Mouse (Mus musculus) heart, adult 2 months (tissue): Measurements from ENCODE around the gene Zan. TPM values are rescaled to one million over a fixed set of nuclear protein-coding genes. Genes with fewer than 3 reads are reported as not detected.

Experiments
- DNase-seq, 2 experiments: peaks; one replicate each; pipeline ENCODE4 v3.0.0; 2021
- H3K27ac ChIP-seq: fragments of 200-600 bp; 2 replicates; pipeline ENCODE4 v1.8.1; 2022
- H3K27me3 ChIP-seq: fragments of 200-500 bp; 2 replicates; pipeline ENCODE4 v1.6.1; 2012; ENCODE audit warnings: mild to moderate bottlenecking, low read length, inconsistent platforms, mixed read lengths; ENCODE audit not compliant: control insufficient read depth, insufficient read depth
- H3K36me3 ChIP-seq: fragments of 200-500 bp; 2 replicates; pipeline ENCODE4 v1.6.1; 2012; ENCODE audit warnings: low read length, inconsistent platforms; ENCODE audit not compliant: control insufficient read depth, insufficient read depth
- H3K4me1 ChIP-seq: fragments of 200-500 bp; 2 replicates; pipeline ENCODE4 v1.6.1; 2011; ENCODE audit warnings: low read length; ENCODE audit not compliant: control insufficient read depth, insufficient read depth
- H3K4me3 ChIP-seq: fragments of 200-600 bp; 2 replicates; pipeline ENCODE4 v1.8.1; 2022
- H3K79me2 ChIP-seq: fragments of 200-500 bp; replicated peaks from 2 replicates; pipeline ENCODE4 v1.6.1; 2012; ENCODE audit warnings: mild to moderate bottlenecking, inconsistent platforms, low read length, moderate library complexity, mixed read lengths; ENCODE audit not compliant: control insufficient read depth, insufficient read depth
- H3K9ac ChIP-seq: fragments of 200-500 bp; 2 replicates; pipeline ENCODE4 v1.6.1; 2012; ENCODE audit warnings: low read depth, mild to moderate bottlenecking, control low read depth, inconsistent platforms, low read length, mixed read lengths
- CTCF ChIP-seq: fragments of 200-600 bp; IDR thresholded peaks from 2 replicates; pipeline ENCODE4 v1.8.1; 2022; ENCODE audit warnings: antibody characterized with exemption, mild to moderate bottlenecking, moderate library complexity
- EP300 ChIP-seq: fragments of 200-500 bp; IDR thresholded peaks from 2 replicates; pipeline ENCODE4 v1.6.1; 2011; ENCODE audit warnings: low read depth, low read length, control low read depth; ENCODE audit not compliant: insufficient read depth
- POLR2A ChIP-seq: fragments of 200-500 bp; IDR thresholded peaks from 2 replicates; pipeline ENCODE4 v1.6.1; 2011; ENCODE audit warnings: mild to moderate bottlenecking, low read depth, low read length, control low read depth; ENCODE audit not compliant: insufficient read depth
- WGBS: fragments of 180-500 bp; shearing (Covaris S2); methylation state at CpG from one replicate; pipeline ENCODE4 v1.1.7; 2018; 5-methylcytosine and 5-hydroxymethylcytosine counted together
- intact Hi-C: fragments of 180-260 bp; cut with DNase I; formaldehyde crosslinking; loops from one replicate; pipeline ENCODE4 v1.15.1; 2025
- polyA plus RNA-seq: library from polyadenylated mRNA; depleted of rRNA; stranded (reverse); fragments of >200 nt; gene quantifications from 2 replicates; pipeline ENCODE4 v1.2.3, GENCODE M21; 2012
- total RNA-seq, 2 experiments: library from RNA; stranded (reverse); gene quantifications; 2 replicates each; pipeline ENCODE4 v1.2.3; 2021

Gene Zan
- total and polyA plus RNA-seq, 3 experiments, result 0.02 TPM; not detected in 2

DNA sequence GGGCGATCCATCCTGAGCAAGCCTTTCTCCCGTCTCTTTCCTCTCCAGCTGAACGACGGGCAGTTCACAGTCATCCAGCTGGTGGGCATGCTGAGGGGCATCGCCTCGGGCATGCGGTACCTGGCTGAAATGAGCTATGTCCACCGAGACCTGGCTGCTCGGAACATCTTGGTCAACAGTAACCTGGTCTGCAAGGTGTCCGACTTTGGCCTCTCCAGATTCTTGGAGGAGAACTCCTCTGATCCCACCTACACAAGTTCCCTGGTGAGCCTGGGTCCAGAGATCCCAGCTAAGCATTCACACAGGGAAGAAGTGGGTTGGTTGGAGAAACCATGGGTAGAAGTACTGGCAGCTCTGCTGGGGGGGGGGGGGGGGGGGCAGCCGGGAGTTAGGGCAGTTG lies 107.2 kb downstream of the Zan start:
- peaks cover 7% of the 10 kb centered on the region for H3K36me3 ChIP-seq
- WGBS, result 91% methylated on average over 11 of the region's 11 CpGs
- intact Hi-C loops, result no loop called here

DNA sequence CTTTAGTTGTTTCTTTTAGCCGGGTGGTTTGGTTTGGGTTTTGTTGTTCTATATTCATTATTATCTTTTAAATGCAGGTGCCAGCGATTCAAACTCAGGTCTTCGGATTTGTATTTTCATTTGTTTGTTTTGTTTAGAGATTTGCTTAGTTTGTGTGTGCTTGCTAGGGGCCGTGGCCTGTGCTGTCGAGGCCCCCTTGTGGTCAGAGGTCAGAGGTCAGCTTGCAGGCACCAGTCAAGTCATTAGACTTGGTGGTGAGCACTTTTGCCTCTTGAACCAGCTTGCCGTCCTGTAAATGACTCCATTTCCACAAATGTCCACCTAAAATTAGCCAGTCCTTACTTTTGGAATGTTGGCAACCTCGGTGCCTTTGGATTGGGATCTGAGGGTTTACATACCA lies 118.5 kb downstream of the Zan start:
- Histone ChIP-seq H3K79me2 (peaks cover 6% of the 10 kb centered on the region), H3K4me1 (peaks cover 9% of the 10 kb centered on the region), H3K27ac (peak overlapping the region; percentile 17; the same call in 1 of the 2 replicates), H3K4me3 (no peak overlapping the region), H3K9ac (peak overlapping the region; percentile 33; the same call in 1 of the 2 replicates), H3K27me3 (no peaks in the 10 kb centered on the region), H3K36me3 (peaks cover 30% of the 10 kb centered on the region)
- intact Hi-C loops, result no loop called here
- DNase-seq, result no peak
- TF ChIP-seq POLR2A (no peak), CTCF (peak; percentile 61)
- 30% methylated on average over 7 of the region's 7 CpGs for WGBS

More for the DNA sequence above, 107.2 kb downstream of the Zan start:
- H3K27ac ChIP-seq, result no peak overlapping the region
- 0 out of 2 replicates have a peak, but pooled peaks cover 1% of the 10 kb centered on the region for H3K4me1 ChIP-seq
- no peak overlapping the region for H3K9ac ChIP-seq
- H3K4me3 ChIP-seq, result no peak overlapping the region
- H3K27me3 ChIP-seq, result no peaks in the 10 kb centered on the region
- H3K79me2 ChIP-seq, result peaks cover 2% of the 10 kb centered on the region; the same call in 1 of the 2 replicates
- no peak for DNase-seq
- no peak for TF ChIP-seq CTCF
- no peak for TF ChIP-seq POLR2A
- no peak for TF ChIP-seq EP300

DNA sequence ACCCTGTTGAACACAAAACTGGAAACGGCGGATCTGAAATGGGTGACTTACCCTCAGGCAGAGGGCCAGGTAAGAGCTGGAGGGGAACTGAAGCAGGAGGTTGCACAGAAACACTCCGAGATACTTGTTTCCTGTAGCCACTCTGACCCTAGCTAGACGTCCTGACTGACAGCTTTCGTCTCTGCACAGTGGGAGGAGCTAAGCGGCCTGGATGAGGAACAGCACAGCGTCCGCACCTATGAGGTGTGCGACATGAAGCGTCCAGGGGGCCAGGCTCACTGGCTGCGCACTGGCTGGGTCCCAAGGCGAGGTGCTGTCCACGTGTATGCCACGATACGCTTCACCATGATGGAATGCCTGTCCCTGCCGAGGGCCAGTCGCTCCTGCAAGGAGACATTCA lies 122.8 kb downstream of the Zan start:
- intact Hi-C loops, result loop anchor here (5.0 kb wide), 1 partner anchor 428 kb away; no protein-coding TSS in a partner anchor
- no peak for DNase-seq
- Histone ChIP-seq H3K9ac (peak overlapping the region; percentile 4; the same call in 1 of the 2 replicates), H3K27me3 (no peaks in the 10 kb centered on the region), H3K27ac (peak overlapping the region; percentile 31), H3K36me3 (peaks cover 22% of the 10 kb centered on the region), H3K79me2 (peaks cover 9% of the 10 kb centered on the region), H3K4me1 (peaks cover 11% of the 10 kb centered on the region), H3K4me3 (peak overlapping the region; percentile 27)
- WGBS, result 57% methylated on average over 17 of the region's 17 CpGs
- no peak for TF ChIP-seq EP300
- no peak for TF ChIP-seq CTCF
- 0 out of 2 replicates have a peak, but pooled peaks have one; percentile 12 for TF ChIP-seq POLR2A

DNA sequence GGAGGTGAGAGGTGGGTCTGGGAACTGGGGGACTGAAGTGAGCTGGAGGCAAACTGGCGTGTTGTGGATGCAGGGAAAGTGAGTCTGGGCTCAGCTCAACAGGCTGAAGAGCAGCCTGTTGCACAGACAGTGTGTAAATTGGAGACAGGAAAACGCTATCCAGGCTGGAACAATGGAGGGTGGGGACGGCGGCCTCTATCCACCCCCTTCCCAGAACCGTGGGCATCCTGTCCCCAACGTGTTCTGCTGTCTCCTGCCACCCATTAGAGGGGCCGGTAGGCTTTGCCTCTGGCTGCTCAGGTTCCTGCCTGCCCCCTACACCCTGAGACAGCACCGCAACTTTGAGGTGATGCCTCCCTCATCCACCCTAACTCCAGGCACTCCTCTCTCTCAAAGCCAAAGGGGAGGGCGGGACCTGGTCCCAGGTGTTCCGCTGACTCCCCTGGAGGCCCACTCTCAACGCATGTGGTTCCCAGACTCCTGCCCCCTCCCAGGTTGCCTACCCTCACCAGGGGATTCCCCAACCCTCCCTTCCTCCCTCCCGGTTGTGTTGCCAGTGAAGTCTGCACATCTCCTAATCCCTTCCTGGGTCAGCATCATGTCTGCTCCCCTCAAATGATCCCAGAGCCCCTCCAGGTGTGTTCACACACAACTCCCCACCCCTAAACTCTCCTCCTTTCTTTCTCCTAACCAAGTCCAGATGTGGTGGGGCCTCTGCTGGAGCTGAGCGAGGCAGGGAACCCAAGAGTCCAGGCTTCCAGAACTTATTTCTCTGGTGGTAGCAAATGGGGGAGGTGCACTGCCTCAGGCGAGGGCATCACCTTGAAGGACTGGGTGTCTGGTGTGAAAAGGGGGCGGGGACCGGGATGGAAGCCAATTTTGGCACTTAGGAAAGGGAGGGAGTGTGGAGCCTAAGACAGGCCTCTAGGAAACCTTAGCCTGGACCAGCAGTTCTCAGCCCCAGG lies 124.6 kb downstream of the Zan start:
- TF ChIP-seq CTCF (no peak), POLR2A (peak; percentile 92), EP300 (peak; percentile 84)
- H3K27me3 ChIP-seq, result no peaks in the 10 kb centered on the region
- DNase-seq, result peak; percentile 68
- WGBS, result 23% methylated on average over 16 of the region's 16 CpGs
- peak overlapping the region; percentile 93 for H3K27ac ChIP-seq
- peaks cover 7% of the 10 kb centered on the region for H3K79me2 ChIP-seq
- intact Hi-C loops, result loop anchor here (2.0 to 5.0 kb wide), 2 partner anchors 13 to 430 kb away; no protein-coding TSS in a partner anchor
- peak overlapping the region; percentile 92 for H3K9ac ChIP-seq
- peaks cover 7% of the 10 kb centered on the region for H3K4me1 ChIP-seq
- H3K36me3 ChIP-seq, result peaks cover 12% of the 10 kb centered on the region
- H3K4me3 ChIP-seq, result peak overlapping the region; percentile 69

DNA sequence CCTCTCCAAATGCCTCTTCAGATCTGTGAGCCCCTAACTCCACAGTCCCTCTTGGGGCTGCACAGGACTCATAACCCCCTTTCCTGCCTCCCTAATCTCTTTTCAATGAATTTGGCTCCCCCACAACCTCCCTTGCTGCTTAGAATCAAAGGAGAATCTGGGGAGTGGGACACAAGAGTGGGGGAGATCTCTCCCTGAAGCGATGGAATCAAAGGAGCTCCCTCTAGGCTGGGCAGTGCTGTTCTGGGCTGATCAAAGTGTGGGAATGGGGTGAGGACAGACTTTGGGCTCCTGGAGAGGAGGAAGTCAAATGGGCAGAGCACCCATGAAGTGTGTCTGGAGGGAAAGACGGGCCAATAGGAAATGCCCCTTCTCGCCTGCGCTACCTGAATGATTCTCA lies 125.5 kb downstream of the Zan start:
- H3K27ac ChIP-seq, result peak overlapping the region; percentile 93
- peak overlapping the region; percentile 69 for H3K4me3 ChIP-seq
- peak overlapping the region; percentile 92 for H3K9ac ChIP-seq
- no peaks in the 10 kb centered on the region for H3K27me3 ChIP-seq
- H3K4me1 ChIP-seq, result peaks cover 9% of the 10 kb centered on the region
- no peak for DNase-seq
- TF ChIP-seq CTCF (no peak), EP300 (no peak), POLR2A (no peak)
- H3K36me3 ChIP-seq, result peaks cover 12% of the 10 kb centered on the region
- whole genome bisulfite sequencing, result 27% methylated on average over 4 of the region's 4 CpGs
- intact Hi-C loops, result loop anchor here (2.0 to 5.0 kb wide), 2 partner anchors 25 to 431 kb away; no protein-coding TSS in a partner anchor
- peaks cover 7% of the 10 kb centered on the region for H3K79me2 ChIP-seq
